Mouse (Mus musculus) liver, embryonic 11.5 days (tissue): ENCODE results near the gene Taf12. TPM values are rescaled to one million over a fixed set of nuclear protein-coding genes. Genes with fewer than 3 reads are reported as not detected.

ENCODE experiments used
- ATAC-seq: fragments of 200-750 bp; cut with Nextera tagmentation; replicated peaks from 2 replicates; pipeline ENCODE4 v1.8.0; 2017; ENCODE audit warnings: moderate number of reproducible peaks, mild to moderate bottlenecking, moderate TSS enrichment, moderate library complexity; ENCODE audit not compliant: low FRiP score
- DNase-seq: peaks from one replicate; pipeline ENCODE4 v3.0.0-alpha.2; 2017; ENCODE audit warnings: low spot score
- H3K27ac ChIP-seq: fragments of 300-500 bp; sonication (generic); 2 replicates; pipeline ENCODE4 v1.5.1; 2014; ENCODE audit warnings: mild to moderate bottlenecking, low read depth, low read length, control low read depth
- H3K27me3 ChIP-seq: fragments of 300-500 bp; sonication (generic); replicated peaks from 2 replicates; pipeline ENCODE4 v1.6.1; 2014; ENCODE audit warnings: low read length, mixed read lengths; ENCODE audit not compliant: control insufficient read depth, insufficient read depth
- H3K36me3 ChIP-seq: fragments of 300-500 bp; sonication (generic); 2 replicates; pipeline ENCODE4 v1.6.1; 2014; ENCODE audit warnings: mild to moderate bottlenecking, low read length, moderate library complexity, mixed read lengths; ENCODE audit not compliant: control insufficient read depth, insufficient read depth
- H3K4me1 ChIP-seq: fragments of 300-500 bp; sonication (generic); replicated peaks from 2 replicates; pipeline ENCODE4 v1.6.1; 2014; ENCODE audit warnings: low read length, mixed read lengths; ENCODE audit not compliant: control insufficient read depth, insufficient read depth
- H3K4me2 ChIP-seq: fragments of 300-500 bp; sonication (generic); 2 replicates; pipeline ENCODE4 v1.6.1; 2014; ENCODE audit warnings: mild to moderate bottlenecking, control low read depth, moderate library complexity
- H3K4me3 ChIP-seq: fragments of 300-500 bp; sonication (generic); 2 replicates; pipeline ENCODE4 v1.5.1; 2014; ENCODE audit warnings: low read depth, low read length, control low read depth
- H3K9ac ChIP-seq: fragments of 300-500 bp; sonication (generic); 2 replicates; pipeline ENCODE4 v1.6.1; 2014; ENCODE audit warnings: low read depth, low read length, control low read depth
- H3K9me3 ChIP-seq: fragments of 300-500 bp; sonication (generic); 2 replicates; pipeline ENCODE4 v1.6.1; 2016; ENCODE audit warnings: low read length, inconsistent platforms, mixed read lengths; ENCODE audit not compliant: control insufficient read depth
- WGBS: fragments of 180-500 bp; shearing (Covaris S2); extraction: QIAGEN DNeasy Blood & Tissue Kit; methylation state at CpG from one replicate; pipeline ENCODE4 v1.1.7; 2014; 5-methylcytosine and 5-hydroxymethylcytosine counted together
- polyA plus RNA-seq: library from polyadenylated mRNA; unstranded; fragments of >200 nt; fragmentation: Nextera tagmentation; extraction: Ambion mirVana; gene quantifications from 2 replicates; pipeline ENCODE4 v1.2.1, GENCODE M21; 2014

The Taf12 gene
- polyA plus RNA-seq, 1 experiment from 2014 or later, result 80.2 TPM

DNA sequence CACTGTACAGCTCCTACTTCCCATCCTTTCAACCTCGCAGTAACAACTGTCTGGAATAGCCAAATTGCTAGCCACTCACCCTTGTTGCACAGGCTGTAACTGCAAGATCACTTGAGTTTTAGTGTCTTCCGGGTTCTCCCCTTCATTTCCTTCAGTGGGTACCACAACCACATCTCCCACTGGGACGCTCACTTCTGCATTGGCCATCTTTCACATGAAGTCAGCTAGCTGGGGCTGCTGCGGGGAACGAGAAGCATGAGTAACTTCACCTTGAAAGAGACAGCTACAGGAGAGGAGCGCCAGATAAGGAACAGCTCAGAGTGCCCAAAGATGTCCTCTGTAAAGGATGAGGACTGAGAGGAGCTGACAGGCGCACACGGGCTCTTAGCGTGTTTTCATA, 22.6 kb upstream of the Taf12 start:
- Histone ChIP-seq H3K27ac (no peak overlapping the region), H3K4me2 (no peak overlapping the region), H3K4me1 (peaks cover 4% of the 10 kb centered on the region; the same call in 1 of the 2 replicates), H3K36me3 (peaks cover 14% of the 10 kb centered on the region), H3K9ac (no peak overlapping the region), H3K4me3 (no peak overlapping the region), H3K9me3 (no peaks in the 10 kb centered on the region), H3K27me3 (no peaks in the 10 kb centered on the region)
- DNase-seq (no peak), ATAC-seq (no peak)
- WGBS, result 83% methylated on average over 9 of the region's 9 CpGs

DNA sequence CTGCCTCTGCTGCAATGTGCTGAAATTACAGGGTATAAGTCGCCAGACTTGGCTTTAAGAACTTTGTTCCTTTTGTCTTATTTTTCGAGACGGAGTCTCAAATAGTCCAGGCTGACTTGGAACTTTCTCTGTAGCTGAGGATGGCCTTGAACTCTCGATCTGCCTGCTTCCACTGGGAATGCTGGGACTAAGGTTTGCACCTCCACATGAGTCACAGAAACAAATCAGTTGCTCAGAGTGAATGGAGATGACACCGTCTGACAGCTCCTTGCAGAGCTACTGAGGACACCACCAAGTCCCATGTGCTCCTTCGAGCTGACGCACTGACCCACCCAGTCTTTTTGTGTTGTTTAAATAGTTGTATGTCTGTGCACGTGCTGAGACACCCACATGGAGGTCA, 21.0 kb upstream of the Taf12 start:
- H3K27ac ChIP-seq, result no peak overlapping the region
- no peak for ATAC-seq
- WGBS, result 88% methylated on average over 8 of the region's 8 CpGs
- DNase-seq, result no peak
- H3K9me3 ChIP-seq, result no peaks in the 10 kb centered on the region
- H3K9ac ChIP-seq, result no peak overlapping the region
- H3K4me3 ChIP-seq, result no peak overlapping the region
- peaks cover 4% of the 10 kb centered on the region; the same call in 1 of the 2 replicates for H3K4me1 ChIP-seq
- no peak overlapping the region for H3K4me2 ChIP-seq
- no peaks in the 10 kb centered on the region for H3K27me3 ChIP-seq
- peaks cover 10% of the 10 kb centered on the region; the same call in 1 of the 2 replicates for H3K36me3 ChIP-seq

DNA sequence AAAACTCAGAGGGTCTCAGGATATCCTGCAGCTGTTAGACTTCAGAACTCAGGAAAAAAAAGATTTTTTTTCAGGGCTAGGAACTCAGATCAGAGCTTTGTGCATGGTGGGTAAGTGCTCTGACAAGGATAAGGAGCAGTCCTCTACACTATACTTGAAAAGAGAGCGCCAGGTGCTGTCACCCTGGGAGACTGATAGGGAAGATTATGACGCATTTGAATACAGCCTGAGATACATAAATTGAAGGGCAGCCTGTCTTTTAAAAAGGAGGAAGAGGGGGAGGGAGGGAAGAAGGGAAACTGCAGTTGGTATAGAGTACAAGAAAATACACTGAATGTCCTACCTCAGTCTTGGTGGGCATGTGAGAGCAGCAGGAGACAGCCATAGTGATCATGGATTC, 20.6 kb upstream of the Taf12 start:
- no peak overlapping the region for H3K9ac ChIP-seq
- H3K36me3 ChIP-seq, result peaks cover 8% of the 10 kb centered on the region; the same call in 1 of the 2 replicates
- ATAC-seq, result peak; percentile 43; the same call in 1 of the 2 replicates
- no peaks in the 10 kb centered on the region for H3K27me3 ChIP-seq
- H3K4me2 ChIP-seq, result no peak overlapping the region
- 67% methylated on average over 2 of the region's 2 CpGs for WGBS
- H3K27ac ChIP-seq, result no peak overlapping the region
- H3K4me3 ChIP-seq, result no peak overlapping the region
- H3K4me1 ChIP-seq, result peaks cover 2% of the 10 kb centered on the region; the same call in 1 of the 2 replicates
- DNase-seq, result no peak
- no peaks in the 10 kb centered on the region for H3K9me3 ChIP-seq

DNA sequence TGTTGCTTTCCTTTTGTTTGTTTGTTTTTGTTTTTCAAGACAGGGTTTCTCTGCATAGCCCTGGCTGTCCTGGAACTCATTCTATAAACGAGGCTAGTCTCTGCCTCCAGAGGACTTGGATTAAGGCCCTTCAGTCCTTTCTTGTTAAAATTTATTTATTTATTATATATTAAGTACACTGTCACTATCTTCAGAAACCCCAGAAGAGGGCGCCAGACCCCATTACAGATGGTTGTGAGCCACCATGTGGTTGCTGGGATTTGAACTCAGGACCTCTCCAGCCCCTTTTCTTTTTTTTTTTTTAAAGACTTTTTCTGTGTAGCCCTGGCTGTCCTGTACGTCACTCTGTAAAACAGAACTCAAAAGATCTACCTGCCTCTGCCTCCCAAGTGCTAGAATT, 19.2 kb upstream of the Taf12 start:
- 67% methylated on average over 3 of the region's 3 CpGs for WGBS
- H3K4me1 ChIP-seq, result peaks cover 4% of the 10 kb centered on the region
- H3K27ac ChIP-seq, result no peak overlapping the region
- H3K36me3 ChIP-seq, result peaks cover 7% of the 10 kb centered on the region; the same call in 1 of the 2 replicates
- ATAC-seq, result no peak
- H3K4me2 ChIP-seq, result no peak overlapping the region
- H3K9me3 ChIP-seq, result no peaks in the 10 kb centered on the region
- H3K9ac ChIP-seq, result no peak overlapping the region
- DNase-seq, result no peak
- H3K27me3 ChIP-seq, result no peaks in the 10 kb centered on the region
- no peak overlapping the region for H3K4me3 ChIP-seq

DNA sequence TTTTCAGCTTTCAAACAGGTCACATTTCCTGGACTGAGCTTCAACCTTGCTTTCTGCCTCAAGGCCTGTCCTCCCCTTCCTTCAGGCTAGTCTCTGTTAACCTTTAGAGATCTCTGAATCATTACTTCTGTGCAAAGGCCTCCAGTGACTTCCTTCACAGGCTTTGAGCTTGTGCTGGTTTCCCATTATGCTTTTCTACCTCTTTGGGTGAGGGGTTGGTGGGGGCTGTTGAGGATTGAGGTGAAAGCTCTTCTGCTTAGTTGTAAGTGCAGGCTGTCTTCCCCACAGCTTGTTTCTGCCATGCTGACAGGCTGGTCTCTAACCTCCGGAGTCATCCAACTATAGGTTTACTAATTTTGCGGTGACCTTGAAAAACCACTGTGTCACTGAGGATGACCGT, 17.8 kb upstream of the Taf12 start:
- no peak for ATAC-seq
- no peak overlapping the region for H3K4me3 ChIP-seq
- H3K36me3 ChIP-seq, result peaks cover 5% of the 10 kb centered on the region; the same call in 1 of the 2 replicates
- H3K27ac ChIP-seq, result no peak overlapping the region
- DNase-seq, result no peak
- no peaks in the 10 kb centered on the region for H3K27me3 ChIP-seq
- H3K9me3 ChIP-seq, result no peaks in the 10 kb centered on the region
- peaks cover 5% of the 10 kb centered on the region for H3K4me1 ChIP-seq
- WGBS, result 92% methylated on average over 3 of the region's 3 CpGs
- H3K4me2 ChIP-seq, result no peak overlapping the region
- no peak overlapping the region for H3K9ac ChIP-seq

DNA sequence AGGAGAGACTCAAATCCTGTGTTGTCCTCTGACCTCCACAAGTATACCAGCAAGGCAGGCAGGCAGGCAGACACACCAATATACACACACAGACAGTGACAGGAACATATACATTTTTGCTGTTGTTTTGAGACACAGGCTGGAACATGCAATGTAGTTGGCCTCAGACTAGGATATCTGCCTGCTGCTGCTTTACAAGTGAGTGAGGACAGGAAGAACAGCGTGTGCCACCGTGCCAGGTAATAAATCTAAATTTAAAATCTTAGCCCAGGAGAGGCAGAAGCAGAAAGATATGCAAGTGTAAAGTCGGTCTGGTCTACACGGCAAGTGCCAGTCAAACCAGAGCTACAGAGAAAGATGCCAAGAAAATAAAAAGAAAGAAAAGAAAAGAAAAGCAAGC, 14.9 kb upstream of the Taf12 start:
- Histone ChIP-seq H3K9ac (no peak overlapping the region), H3K4me1 (peaks cover 14% of the 10 kb centered on the region), H3K4me2 (no peak overlapping the region), H3K9me3 (no peaks in the 10 kb centered on the region), H3K27me3 (no peaks in the 10 kb centered on the region), H3K4me3 (no peak overlapping the region), H3K27ac (no peak overlapping the region), H3K36me3 (no peaks in the 10 kb centered on the region)
- ATAC-seq, result no peak
- no peak for DNase-seq
- WGBS, result 78% methylated on average over 4 of the region's 4 CpGs

DNA sequence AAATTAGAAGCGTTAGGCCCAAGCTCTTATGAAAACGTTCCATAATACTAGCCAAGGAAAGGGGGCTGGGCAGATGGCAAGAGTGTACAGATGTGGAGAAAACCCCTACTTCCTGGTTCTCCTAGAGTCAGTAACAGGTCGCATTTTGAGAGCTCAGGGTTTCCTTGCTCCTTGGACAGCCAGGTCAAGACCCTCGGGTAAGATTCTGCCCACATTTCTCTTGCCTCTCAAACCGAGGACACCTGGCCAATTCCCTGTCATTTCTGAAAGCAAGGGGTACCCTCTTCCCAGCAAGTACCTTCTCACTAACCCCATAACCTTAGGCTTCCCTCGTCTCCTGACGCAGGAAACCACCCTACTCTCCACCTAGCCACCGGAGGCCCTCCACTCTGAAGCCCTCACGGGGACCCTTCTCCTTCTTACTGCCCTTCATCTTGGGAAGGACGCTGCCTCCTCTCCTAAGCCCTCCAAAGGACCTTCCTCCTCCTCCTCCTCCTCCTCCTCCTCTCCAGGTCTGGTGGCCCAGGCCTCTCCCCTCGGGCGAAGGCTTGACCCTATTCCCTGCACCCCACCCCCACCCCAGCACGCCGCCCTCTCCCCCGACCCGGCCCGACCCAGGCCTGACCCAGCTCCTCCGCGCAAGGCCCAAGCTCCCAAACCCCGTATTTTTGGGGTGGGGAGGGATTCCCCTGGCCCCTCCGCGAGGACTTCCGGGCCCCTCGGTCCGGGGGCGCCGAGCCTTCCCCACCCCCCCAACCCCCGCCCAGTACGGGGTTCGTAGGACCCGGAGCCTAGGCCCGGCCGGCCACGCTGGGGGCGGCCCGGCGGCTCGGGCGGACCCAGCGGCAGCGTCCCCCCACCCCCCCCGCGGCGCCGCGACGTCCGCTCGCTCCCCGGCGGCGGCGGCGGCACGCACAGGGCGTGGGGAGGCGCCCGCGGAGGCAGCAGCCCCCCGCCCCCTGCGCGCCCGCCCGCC, 13.5 kb upstream of the Taf12 start:
- Histone ChIP-seq H3K9me3 (no peaks in the 10 kb centered on the region), H3K9ac (peak overlapping the region; percentile 93), H3K4me3 (peak overlapping the region; percentile 86), H3K4me2 (peak overlapping the region; percentile 86), H3K27me3 (no peaks in the 10 kb centered on the region), H3K36me3 (no peaks in the 10 kb centered on the region), H3K4me1 (peaks cover 12% of the 10 kb centered on the region), H3K27ac (peak overlapping the region; percentile 96)
- 4% methylated on average over 28 of the region's 64 CpGs for WGBS
- peak; percentile 78 for ATAC-seq
- peak; percentile 70 for DNase-seq

DNA sequence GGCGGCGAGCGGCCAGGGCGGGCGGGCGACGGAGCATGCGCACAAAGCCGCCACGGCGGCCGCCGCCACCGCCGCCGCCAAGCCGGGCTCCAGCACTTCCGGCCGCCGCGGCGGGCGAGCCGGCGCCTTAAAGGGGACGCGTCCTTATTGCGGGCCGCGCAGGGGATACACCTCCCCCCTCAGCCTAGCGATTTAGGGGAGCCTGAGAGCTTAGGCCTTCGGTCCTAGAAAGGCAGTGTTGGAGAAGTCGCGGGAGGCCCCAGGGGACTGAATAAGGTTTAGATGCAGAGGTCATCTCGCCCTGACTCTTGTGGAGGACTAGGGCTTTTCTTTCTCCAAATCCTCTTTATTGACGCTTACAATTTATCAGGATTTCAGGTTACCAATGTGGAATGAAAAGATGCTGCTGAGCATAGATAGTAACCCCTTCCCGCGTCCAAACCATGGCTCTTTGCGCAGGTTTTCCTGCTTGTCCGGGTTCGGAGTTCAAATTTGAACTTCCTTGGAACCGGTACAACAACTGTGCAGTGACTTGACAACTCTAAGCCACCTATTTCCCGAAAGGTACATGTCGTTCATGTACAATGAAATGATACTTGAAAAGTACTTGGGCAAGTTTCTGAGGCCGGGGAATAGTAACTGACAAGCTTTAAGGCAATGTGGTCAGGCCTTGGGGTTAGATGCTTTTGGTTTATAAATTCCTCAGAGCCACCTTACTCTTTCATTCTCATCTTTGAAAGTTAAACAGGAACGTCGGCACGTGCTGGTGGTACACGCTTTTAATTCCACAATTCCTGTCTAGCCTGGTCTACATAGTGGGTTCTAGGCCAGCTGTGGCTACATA, 12.4 kb upstream of the Taf12 start, which contains the start of gene Gmeb1:
Gene Gmeb1 (minus strand): TSS at position 89 of the 844 bp plus-strand sequence.
- peak; percentile 85 for ATAC-seq
- Histone ChIP-seq H3K9me3 (no peaks in the 10 kb centered on the region), H3K4me3 (peak within 1 kb of the TSS; percentile 86), H3K27me3 (no peaks in the 10 kb centered on the region), H3K27ac (peak within 1 kb of the TSS; percentile 96), H3K4me2 (peak within 1 kb of the TSS; percentile 86), H3K36me3 (no peaks in the 10 kb centered on the region), H3K4me1 (peaks cover 12% of the 10 kb centered on the region), H3K9ac (peak within 1 kb of the TSS; percentile 93)
- WGBS, result 15% methylated on average over 35 of the region's 49 CpGs
- peak; percentile 76 for DNase-seq
